Mouse (Mus musculus) thymus, postnatal 25 days (tissue): ENCODE results near the gene Alpk1.
A peak's percentile ranks its signal among the peaks of the same experiment; 100 is the strongest.

Experiments used
- DNase-seq: peaks from one replicate; pipeline ENCODE4 v3.0.0; 2022

The Alpk1 gene

GRCm38 (mm10) chr3:127691230-127691629, 89.1 kb downstream of the Alpk1 start:
- no peak for DNase-seq

GRCm38 (mm10) chr3:127679703-127680102, 100.6 kb downstream of the Alpk1 start:
- no peak for DNase-seq

- DNase-seq: no peak
These were observed 118.4 kb downstream of the Alpk1 start for GRCm38 (mm10) chr3:127661646-127662531.

DNA sequence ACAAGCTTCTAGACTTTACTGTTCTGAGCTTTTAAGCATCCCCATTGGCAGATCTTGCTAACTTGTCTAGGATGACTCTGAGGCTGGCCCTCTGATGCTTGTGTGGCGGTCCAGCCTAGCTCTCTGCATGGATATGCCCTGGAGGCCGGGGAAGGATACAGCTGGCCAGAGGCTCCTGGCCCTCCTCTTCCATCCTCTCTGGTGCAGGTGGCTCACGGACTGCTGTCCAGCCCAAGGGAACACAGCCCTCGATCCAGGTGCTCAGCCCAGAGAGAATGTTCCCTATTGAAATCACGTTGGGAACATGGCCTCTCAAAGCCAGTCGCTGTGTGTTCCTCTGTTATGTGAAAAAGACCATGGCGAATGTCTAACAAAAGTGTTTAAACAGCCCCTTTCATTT, 119.6 kb downstream of the Alpk1 start:
- no peak for DNase-seq

GRCm38 (mm10) chr3:127651742-127652653, 128.3 kb downstream of the Alpk1 start:
- no peak for DNase-seq

DNA sequence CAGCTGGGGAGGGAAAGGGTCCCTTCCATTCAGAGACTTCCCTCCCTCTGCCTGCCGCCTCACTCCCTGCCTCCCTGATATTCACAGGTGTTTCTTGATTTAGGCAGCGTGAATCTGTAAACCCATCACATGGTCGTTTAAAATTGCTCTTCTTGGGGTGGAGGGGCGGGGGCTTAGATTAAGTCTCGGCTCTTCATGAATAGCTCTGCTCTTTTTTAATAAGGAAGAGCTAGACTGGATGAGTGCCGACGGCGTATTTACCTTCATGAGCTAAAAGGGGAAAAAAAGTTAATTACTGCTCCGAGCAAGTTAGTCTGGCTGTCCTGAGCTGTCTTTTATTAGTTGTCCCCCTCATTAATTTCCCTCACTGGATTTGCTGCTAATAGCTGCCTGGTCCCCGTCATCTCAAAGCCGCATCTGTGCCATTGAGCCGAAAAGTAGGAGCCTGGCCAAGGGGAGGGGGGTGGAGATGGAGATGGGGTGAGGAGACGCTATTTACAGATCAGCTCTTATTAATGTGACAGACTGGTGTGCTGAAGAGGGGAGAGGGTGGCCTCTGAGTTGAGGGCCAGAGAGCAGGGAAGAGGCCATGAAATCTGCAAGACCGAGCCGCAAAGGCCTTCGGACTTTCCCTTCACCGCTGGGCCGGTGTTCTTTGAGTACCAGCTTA, 134.0 kb downstream of the Alpk1 start:
- no peak for DNase-seq

GRCm38 (mm10) chr3:127642211-127642610, 138.1 kb downstream of the Alpk1 start:
- DNase-seq: no peak

DNA sequence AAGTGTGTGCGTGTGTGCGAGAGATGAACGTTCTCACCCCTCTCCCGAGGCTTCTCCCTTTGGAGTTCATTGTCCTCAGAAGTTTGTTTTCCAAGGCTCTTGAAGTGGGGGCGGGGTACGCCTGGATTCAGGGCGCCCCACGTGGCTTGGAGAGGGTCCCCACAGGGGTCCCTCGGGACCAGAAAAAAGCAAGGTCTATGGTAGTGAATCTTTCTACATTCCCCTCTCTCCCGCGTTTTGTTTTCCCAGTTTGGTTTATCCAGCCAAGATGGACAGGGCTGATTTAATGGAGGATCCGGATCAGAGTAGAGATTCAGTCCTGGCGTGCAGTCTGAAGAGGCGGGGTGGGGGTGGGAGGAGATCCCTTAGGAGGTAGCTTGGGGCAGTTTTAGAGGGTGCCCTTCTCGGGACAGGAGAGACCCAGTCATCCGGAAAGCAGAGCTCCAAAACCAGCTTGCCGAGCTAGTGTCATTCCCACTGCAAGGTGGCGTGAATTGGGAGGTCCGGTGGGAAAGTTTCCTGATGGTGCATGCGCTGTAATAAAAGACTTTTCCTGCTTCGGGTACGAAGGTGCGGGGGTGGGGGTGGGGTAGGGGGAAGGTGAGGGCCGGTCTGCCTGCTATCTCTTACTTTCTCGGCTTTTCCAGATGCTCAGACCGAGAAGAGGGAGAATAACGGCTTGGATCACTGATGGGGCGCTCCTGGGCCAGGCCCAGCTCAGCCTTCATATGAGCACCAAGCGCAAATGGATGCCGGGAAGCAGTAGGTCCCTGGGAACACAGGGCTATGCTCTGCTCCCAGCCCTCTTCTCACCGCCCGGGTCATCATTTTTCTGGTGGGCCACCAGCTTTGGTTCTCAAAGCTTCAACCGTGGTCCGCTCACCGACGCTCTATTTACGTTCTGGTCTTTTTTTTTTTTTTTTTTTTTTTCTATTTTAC, 139.3 kb downstream of the Alpk1 start:
- DNase-seq: no peak

DNA sequence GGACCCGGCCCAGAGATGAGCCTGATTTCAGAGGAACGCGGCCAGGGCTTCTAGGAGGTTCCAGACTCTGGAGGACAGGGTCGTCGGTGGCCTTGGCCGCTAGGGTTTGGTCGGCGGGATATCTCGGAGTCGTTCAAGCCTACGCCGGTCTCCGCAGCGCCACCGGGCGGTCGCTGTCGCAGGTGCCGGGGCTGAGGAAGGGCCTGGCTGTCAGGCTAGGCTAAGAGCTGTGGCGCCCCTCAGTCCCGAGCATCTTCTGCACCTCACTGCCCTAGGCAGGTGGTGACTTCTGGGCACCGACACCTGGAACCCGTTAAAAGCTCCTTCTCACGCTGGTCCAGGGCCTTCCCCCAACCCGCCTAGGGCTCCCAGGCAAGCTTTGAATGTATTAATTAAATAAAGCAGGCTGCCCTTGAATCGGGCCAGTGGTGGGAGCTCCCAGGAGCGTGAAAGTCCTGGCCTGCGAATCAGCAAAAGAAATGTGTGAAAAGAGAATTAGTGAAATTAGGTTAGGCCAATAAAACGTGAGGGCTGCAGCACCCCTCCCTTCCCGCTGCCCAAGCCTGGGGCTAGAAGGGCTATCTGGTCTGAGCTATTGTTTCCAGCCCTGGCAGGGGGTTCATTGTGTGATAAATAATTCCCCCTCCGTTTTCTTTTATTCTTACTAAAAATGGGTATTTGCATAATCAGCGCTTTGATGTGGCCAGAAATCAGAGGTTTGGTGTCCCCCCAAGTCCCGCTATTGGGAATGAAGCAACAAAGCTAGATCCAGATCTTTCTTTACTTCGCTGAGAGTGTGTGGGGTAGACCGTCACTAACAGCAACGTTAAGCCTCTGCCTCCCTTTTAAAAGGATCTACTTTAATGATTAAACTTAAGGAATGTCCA, 140.2 kb downstream of the Alpk1 start:
- peak; percentile 46 for DNase-seq

GRCm38 (mm10) chr3:127634984-127635349, 145.4 kb downstream of the Alpk1 start:
- DNase-seq: no peak

DNA sequence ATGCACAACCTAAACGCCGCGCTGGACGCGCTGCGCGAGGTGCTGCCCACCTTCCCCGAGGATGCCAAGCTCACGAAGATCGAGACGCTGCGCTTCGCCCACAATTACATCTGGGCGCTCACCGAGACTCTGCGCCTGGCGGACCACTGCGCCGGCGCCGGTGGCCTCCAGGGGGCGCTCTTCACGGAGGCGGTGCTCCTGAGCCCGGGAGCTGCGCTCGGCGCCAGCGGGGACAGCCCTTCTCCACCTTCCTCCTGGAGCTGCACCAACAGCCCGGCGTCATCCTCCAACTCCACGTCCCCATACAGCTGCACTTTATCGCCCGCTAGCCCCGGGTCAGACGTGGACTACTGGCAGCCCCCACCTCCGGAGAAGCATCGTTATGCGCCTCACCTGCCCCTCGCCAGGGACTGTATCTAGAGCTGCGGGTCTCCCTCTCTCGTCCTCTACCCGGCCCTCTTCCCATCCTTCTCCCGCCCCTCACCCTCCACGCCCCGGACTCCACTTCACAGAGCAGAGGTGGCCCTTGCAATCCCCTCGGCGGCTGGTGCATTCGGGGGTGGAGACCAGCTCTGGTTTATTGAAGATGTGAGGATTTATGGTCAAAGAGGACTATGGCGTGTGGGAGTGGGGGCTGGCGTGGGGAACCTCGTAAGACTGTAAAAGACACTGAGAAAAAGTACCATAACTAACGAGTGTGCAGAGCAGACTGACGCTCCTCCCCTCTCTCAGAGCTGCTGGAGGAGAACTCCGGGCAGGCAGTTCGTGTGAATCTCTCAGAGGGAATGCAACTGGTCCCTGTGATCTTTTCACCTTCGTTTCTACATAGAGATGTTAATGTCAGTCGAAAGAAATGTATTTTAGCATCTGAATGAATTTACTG, 146.0 kb downstream of the Alpk1 start:
- DNase-seq: peak; percentile 76

- no peak for DNase-seq
These were observed 147.0 kb downstream of the Alpk1 start, which contains the start of gene Neurog2 for GRCm38 (mm10) chr3:127633080-127634032. Gene Neurog2 (plus strand): TSS chr3:127633135.

- no peak for DNase-seq
These were observed 147.8 kb downstream of the Alpk1 start for GRCm38 (mm10) chr3:127632531-127632930.

DNA sequence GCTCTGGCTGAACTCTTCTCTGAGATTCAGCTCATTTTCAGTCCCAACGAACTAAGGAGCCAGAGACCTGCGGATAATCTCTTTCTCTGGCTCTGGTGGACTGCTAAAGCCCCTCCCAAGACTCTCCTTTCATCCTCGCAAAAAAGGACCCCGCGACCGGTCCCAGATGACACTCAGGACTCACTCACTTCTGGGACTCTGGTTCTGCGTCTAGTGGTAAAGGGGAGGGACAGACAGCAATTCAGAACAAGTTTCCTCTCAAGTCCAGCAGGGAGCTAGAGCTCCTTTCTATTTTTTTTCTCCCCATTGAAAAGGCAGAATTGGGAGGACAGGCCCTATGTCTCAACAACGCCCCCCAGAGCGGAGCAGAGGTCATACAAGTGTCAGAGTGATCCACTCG, 148.7 kb downstream of the Alpk1 start:
- no peak for DNase-seq

GRCm38 (mm10) chr3:127630735-127631372, 149.5 kb downstream of the Alpk1 start:
- DNase-seq: no peak

- DNase-seq: no peak
These were observed 150.1 kb downstream of the Alpk1 start for GRCm38 (mm10) chr3:127630190-127630589.

DNA sequence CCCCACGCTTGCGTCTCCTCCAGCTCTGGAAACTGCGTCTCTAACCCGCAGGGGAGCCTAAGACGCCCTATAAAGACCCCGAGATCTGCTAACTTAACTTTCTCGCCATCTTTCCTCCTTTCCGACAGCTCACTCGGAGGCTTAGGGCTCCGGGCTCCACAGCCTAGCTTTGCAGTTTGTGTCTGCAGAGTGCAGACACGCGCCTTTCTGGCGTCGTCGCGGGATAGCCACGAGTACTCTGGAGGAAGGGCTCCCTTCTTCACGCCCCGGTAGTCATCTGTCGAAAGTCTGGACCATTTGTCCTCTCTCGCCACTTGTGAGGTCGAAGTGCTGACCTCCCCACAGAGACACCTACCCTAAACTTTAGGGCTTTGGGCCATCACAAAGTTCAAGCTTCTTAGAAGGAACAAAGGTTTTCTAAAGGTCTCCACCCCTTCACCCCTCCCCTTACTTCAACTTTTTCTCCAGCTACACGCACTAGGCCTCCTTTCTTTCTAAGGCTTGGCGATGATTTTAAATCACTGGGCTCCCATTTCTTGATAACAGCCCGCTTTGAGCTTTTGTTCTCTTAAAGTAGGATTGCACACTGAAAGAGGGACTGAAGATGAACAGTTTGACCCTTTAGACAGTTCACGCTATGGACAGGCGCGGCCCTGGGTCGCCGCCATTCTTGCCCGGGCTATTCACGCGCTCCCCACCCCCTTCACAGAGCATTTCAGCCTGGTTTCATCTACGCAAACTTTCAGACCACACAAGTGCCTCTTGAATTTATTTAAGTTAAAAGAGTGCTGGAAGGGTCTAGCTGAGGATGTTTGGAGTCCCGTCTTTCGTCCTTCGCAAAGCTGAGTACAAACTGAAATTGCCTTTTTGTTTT, 151.8 kb downstream of the Alpk1 start:
- DNase-seq: no peak
